Comparison of ENCODE assay signal across 13 mouse cellular contexts in genomic region chr11:108223613-108224232, GRCm38 (mm10).
DNase-seq lines count a peak whose midpoint lies in the region; ATAC-seq and TF ChIP-seq lines count a peak whose summit lies in the region.
"Had no signal": no experiment of that assay in that cellular context is flagged by ENCODE, and none has a peak within 500 bp of the region (broad histone marks: within the 10 kb centered on the region; RNA-seq: fewer than 3 reads in every experiment).

No protein-coding gene starts in this region.

- H3K36me3 ChIP-seq in heart, postnatal 0 days (replicated peaks; ENCODE audit: control insufficient read depth, insufficient read depth, low read length) = no peaks in the 10 kb centered on the region
- H3K36me3 ChIP-seq in megakaryocyte, embryonic 14.5 days (replicated peaks; ENCODE audit: low read length) = peaks cover 95% of the 10 kb centered on the region
- H3K36me3 ChIP-seq in limb, embryonic 15.5 days = no peaks in the 10 kb centered on the region
- no peaks in the 10 kb centered on the region for H3K36me3 ChIP-seq in thymus, adult 2 months (ENCODE audit: control insufficient read depth, insufficient read depth, low read length)
- H3K36me3 ChIP-seq: forebrain, embryonic 12.5 days; liver, embryonic 13.5 days; stomach, embryonic 15.5 days had no signal

- no peaks in the 10 kb centered on the region for H3K9me3 ChIP-seq in heart, postnatal 0 days (replicated peaks; ENCODE audit: control insufficient read depth, low read length)
- H3K9me3 ChIP-seq in megakaryocyte, embryonic 14.5 days = no peaks in the 10 kb centered on the region
- no peaks in the 10 kb centered on the region for H3K9me3 ChIP-seq in limb, embryonic 15.5 days
- H3K9me3 ChIP-seq: forebrain, embryonic 12.5 days; liver, embryonic 13.5 days; stomach, embryonic 15.5 days had no signal

- no peaks in the 10 kb centered on the region for H3K27me3 ChIP-seq in heart, postnatal 0 days (ENCODE audit: control insufficient read depth, insufficient read depth, low read length)
- H3K27me3 ChIP-seq in megakaryocyte, embryonic 14.5 days (replicated peaks) = no peaks in the 10 kb centered on the region
- no peaks in the 10 kb centered on the region for H3K27me3 ChIP-seq in limb, embryonic 15.5 days
- no peaks in the 10 kb centered on the region for H3K27me3 ChIP-seq in thymus, adult 2 months (ENCODE audit: control insufficient read depth, insufficient read depth, low read length)
- H3K27me3 ChIP-seq: forebrain, embryonic 12.5 days; liver, embryonic 13.5 days; stomach, embryonic 15.5 days had no signal

- peak; percentile 13 to 20 for DNase-seq in cerebellum, adult 18-20 months
- no peak for DNase-seq in cerebellum, postnatal 4 days (ENCODE audit: low spot score in 2 of 2)
- DNase-seq in heart, postnatal 0 days (ENCODE audit: low spot score) = no peak
- DNase-seq in heart, postnatal 4 days = no peak
- no peak for DNase-seq in thymus, adult 2 months
- DNase-seq: adrenal gland, postnatal 14 days; liver, embryonic 13.5 days had no signal

- no peak for ATAC-seq in heart, postnatal 0 days (ENCODE audit: insufficient read depth, low read depth)
- no peak for ATAC-seq in megakaryocyte, adult 5-6 weeks (ENCODE audit: poor library complexity, severe bottlenecking)
- ATAC-seq in limb, embryonic 15.5 days (ENCODE audit: insufficient number of reproducible peaks, low FRiP score, low TSS enrichment, low read depth) = no peak

- no peak for TF ChIP-seq EP300 in heart, postnatal 0 days (IDR thresholded peaks at IDR 0.05; ENCODE audit: low read depth)

- TF ChIP-seq CTCF in heart, postnatal 0 days (IDR thresholded peaks at IDR 0.05; ENCODE audit: low read depth) = no peak
- TF ChIP-seq CTCF in thymus, adult 2 months (IDR thresholded peaks at IDR 0.05; ENCODE audit: borderline replicate concordance, control insufficient read depth, extremely low read depth, insufficient read depth, low read length, poor library complexity) = no peak

- no peak overlapping the region for H3K9ac ChIP-seq in heart, postnatal 0 days (replicated peaks; ENCODE audit: low read depth, low read length)
- H3K9ac ChIP-seq in limb, embryonic 15.5 days = no peak overlapping the region
- H3K9ac ChIP-seq: forebrain, embryonic 12.5 days; liver, embryonic 13.5 days; stomach, embryonic 15.5 days had no signal

- peaks cover 39% of the 10 kb centered on the region for H3K4me1 ChIP-seq in heart, postnatal 0 days (ENCODE audit: control insufficient read depth, insufficient read depth)
- H3K4me1 ChIP-seq in megakaryocyte, embryonic 14.5 days = peaks cover 98% of the 10 kb centered on the region
- peaks cover 41% of the 10 kb centered on the region for H3K4me1 ChIP-seq in limb, embryonic 15.5 days
- H3K4me1 ChIP-seq in thymus, adult 2 months (replicated peaks; ENCODE audit: control insufficient read depth, insufficient read depth, low read length) = peaks cover 37% of the 10 kb centered on the region

- 0 out of 2 replicates have a peak overlapping the region, but pooled peaks have one; percentile 26 for H3K4me2 ChIP-seq in heart, postnatal 0 days (ENCODE audit: low read depth, low read length)
- no peak overlapping the region for H3K4me2 ChIP-seq in limb, embryonic 15.5 days
- H3K4me2 ChIP-seq: forebrain, embryonic 12.5 days; stomach, embryonic 15.5 days had no signal

- 57% methylated on average over 13 of the region's 13 CpGs for WGBS in heart, postnatal 0 days
- WGBS in limb, embryonic 15.5 days = 55% methylated on average over 13 of the region's 13 CpGs
- 29% methylated on average over 13 of the region's 13 CpGs for WGBS in thymus, adult 2 months

- peak overlapping the region; percentile 56 for H3K27ac ChIP-seq in heart, postnatal 0 days (ENCODE audit: low read depth)
- H3K27ac ChIP-seq in limb, embryonic 15.5 days = peak overlapping the region; percentile 68; the same call in 1 of the 2 replicates
- no peak overlapping the region for H3K27ac ChIP-seq in thymus, adult 2 months (ENCODE audit: control insufficient read depth, insufficient read depth, low read length)

- no peak for TF ChIP-seq POLR2A in thymus, adult 2 months (IDR thresholded peaks at IDR 0.05; ENCODE audit: control insufficient read depth, extremely low read depth, insufficient read depth, low read length, poor library complexity)

- no peak overlapping the region for H3K4me3 ChIP-seq in heart, postnatal 0 days (ENCODE audit: low read depth, low read length)
- H3K4me3 ChIP-seq in megakaryocyte, embryonic 14.5 days (replicated peaks) = peak overlapping the region; percentile 87
- H3K4me3 ChIP-seq in limb, embryonic 15.5 days = no peak overlapping the region
- H3K4me3 ChIP-seq in thymus, adult 2 months (ENCODE audit: control insufficient read depth, insufficient read depth, low read length) = no peak overlapping the region
- H3K4me3 ChIP-seq: forebrain, embryonic 12.5 days; liver, embryonic 13.5 days; myocyte; stomach, embryonic 15.5 days had no signal

Comparison
In these comparisons a context has a peak if more than half of its experiments do, and no peak if none do; other contexts are left out.
1. DNase-seq: peak in cerebellum, adult 18-20 months (2 of 2); none in cerebellum, postnatal 4 days (0 of 2), heart, postnatal 0 days (single experiment), heart, postnatal 4 days (single experiment) and thymus, adult 2 months (single experiment).